Mouse (Mus musculus): ENCODE results near the gene Rpl7l1.

The Rpl7l1 gene

GRCm38 (mm10) chr17:46736160-46736559 is 46.3 kb downstream of the Rpl7l1 start:
- DNase-seq (ENCODE audit: extremely low spot score) = no peak

- no peak for DNase-seq (ENCODE audit: extremely low spot score)
Measured at GRCm38 (mm10) chr17:46735287-46735686, 47.2 kb downstream of the Rpl7l1 start.

- no peak for DNase-seq (ENCODE audit: extremely low spot score)
Measured at GRCm38 (mm10) chr17:46734055-46734454, 48.4 kb downstream of the Rpl7l1 start.

GRCm38 (mm10) chr17:46728904-46729318 is 53.6 kb downstream of the Rpl7l1 start, which contains the start of gene Gnmt:
Gene Gnmt, minus strand, starts transcription at chr17:46729168.
- no peak for DNase-seq (ENCODE audit: extremely low spot score)

GRCm38 (mm10) chr17:46728496-46728895 is 54.0 kb downstream of the Rpl7l1 start:
- DNase-seq (ENCODE audit: extremely low spot score) = no peak

- DNase-seq (ENCODE audit: extremely low spot score) = no peak
Measured at GRCm38 (mm10) chr17:46728021-46728420, 54.5 kb downstream of the Rpl7l1 start.

- DNase-seq (ENCODE audit: extremely low spot score) = no peak
Measured at GRCm38 (mm10) chr17:46727271-46727670, 55.2 kb downstream of the Rpl7l1 start.

GRCm38 (mm10) chr17:46725731-46726645 is 56.5 kb downstream of the Rpl7l1 start:
- DNase-seq (ENCODE audit: extremely low spot score) = no peak

GRCm38 (mm10) chr17:46725273-46725672 is 57.2 kb downstream of the Rpl7l1 start:
- peak; percentile 51 for DNase-seq (ENCODE audit: extremely low spot score)

GRCm38 (mm10) chr17:46724477-46725084 is 57.9 kb downstream of the Rpl7l1 start:
- DNase-seq (ENCODE audit: extremely low spot score) = no peak
